Mouse (Mus musculus): ENCODE measurements around the gene Rasip1. TPM values are rescaled to one million over a fixed set of nuclear protein-coding genes. Genes with fewer than 3 reads are reported as not detected.

Gene Rasip1
- polyA plus RNA-seq, 1 experiment from 2014 or later = 14.9 TPM

DNA sequence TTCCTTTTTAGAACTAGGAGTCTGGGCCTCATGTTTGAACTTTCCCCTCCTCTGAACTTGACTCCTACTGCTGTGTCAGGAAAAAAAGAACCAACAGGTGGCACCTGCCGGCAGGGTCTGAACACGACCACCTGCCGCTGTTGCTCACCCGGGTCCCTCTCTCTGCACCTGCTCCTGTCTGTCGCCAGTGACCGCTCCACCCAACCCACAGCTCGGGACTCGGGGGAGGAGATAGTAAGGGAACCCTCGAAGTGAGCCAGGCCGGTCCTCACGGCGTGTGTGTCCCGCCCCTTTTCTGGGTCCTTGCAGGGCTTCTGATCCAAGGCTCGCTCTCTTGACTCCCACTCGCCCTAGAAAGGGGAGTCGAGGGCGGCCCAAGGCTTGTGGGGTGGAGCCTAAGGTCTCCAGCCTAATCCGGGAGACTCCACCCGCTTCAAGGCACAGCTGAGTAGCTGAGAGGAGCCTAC, 12.3 kb downstream of the Rasip1 start, which contains the start of gene Mamstr:
TSS of gene Mamstr (plus strand) at position 417 of the 467 bp plus-strand sequence.
- no peak within 1 kb of the TSS for H3K4me2 ChIP-seq (ENCODE audit: low read length)
- H3K27ac ChIP-seq (replicated peaks; ENCODE audit: low read depth, low read length) = no peak within 1 kb of the TSS
- peaks cover 19% of the 10 kb centered on the region for H3K4me1 ChIP-seq (ENCODE audit: control insufficient read depth, insufficient read depth, low read length)
- 20% methylated on average over 19 of the region's 19 CpGs for WGBS
- no peak for ATAC-seq (ENCODE audit: low FRiP score, low TSS enrichment)
- H3K27me3 ChIP-seq (ENCODE audit: control insufficient read depth, insufficient read depth, low read length) = no peaks in the 10 kb centered on the region
- no peak within 1 kb of the TSS for H3K4me3 ChIP-seq (replicated peaks; ENCODE audit: low read depth, low read length)
- H3K36me3 ChIP-seq (ENCODE audit: control insufficient read depth, insufficient read depth, low read length) = peaks cover 7% of the 10 kb centered on the region; the same call in 1 of the 2 replicates
- H3K9me3 ChIP-seq (ENCODE audit: control insufficient read depth, low read length) = no peaks in the 10 kb centered on the region
- H3K9ac ChIP-seq (replicated peaks; ENCODE audit: low read length) = no peak within 1 kb of the TSS
- DNase-seq = no peak

DNA sequence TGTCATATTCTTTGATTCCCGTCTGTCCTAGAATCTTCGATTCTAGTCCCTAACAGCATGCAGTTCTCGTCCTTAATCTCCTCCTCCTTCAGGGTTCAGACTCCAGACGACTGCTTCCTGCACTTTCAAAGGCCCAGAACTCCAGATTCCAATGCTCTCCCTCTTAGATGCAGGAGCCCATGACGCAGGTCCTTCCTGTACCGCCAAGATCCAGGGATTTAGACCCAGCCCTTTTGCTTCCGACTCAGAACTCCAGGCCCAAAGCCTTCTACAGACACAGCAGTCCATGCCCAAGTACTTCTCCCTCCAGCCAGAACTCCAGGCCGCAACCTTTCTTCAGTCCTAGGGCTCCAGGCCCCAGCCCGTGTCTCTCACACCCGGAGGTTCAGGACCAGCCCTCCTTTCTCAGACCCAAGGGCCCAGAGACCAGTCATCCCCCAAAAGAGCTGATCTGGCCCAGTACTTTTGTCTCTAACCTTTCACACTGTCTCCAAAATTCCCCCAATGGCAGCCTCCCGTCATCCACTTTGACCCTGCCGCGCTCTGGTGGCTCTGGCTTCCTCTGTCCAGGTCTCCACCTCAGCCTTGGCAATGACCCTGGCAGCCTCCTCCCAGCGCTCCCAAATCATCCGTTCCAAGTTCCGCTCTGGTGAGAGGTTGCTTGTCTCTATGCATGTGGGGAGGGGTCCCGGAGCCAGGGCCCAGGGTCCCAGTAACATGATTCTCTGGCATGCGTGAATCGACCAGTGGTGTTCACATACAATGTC, 13.1 kb downstream of the Rasip1 start:
- H3K36me3 ChIP-seq (ENCODE audit: control insufficient read depth, insufficient read depth, low read length) = peaks cover 7% of the 10 kb centered on the region; the same call in 1 of the 2 replicates
- H3K4me2 ChIP-seq (ENCODE audit: low read length) = no peak overlapping the region
- H3K9me3 ChIP-seq (ENCODE audit: control insufficient read depth, low read length) = no peaks in the 10 kb centered on the region
- WGBS = 73% methylated on average over 19 of the region's 19 CpGs
- no peak overlapping the region for H3K27ac ChIP-seq (replicated peaks; ENCODE audit: low read depth, low read length)
- H3K4me3 ChIP-seq (replicated peaks; ENCODE audit: low read depth, low read length) = no peak overlapping the region
- no peak for ATAC-seq (ENCODE audit: low FRiP score, low TSS enrichment)
- no peak for DNase-seq
- no peaks in the 10 kb centered on the region for H3K27me3 ChIP-seq (ENCODE audit: control insufficient read depth, insufficient read depth, low read length)
- no peak overlapping the region for H3K9ac ChIP-seq (replicated peaks; ENCODE audit: low read length)
- H3K4me1 ChIP-seq (ENCODE audit: control insufficient read depth, insufficient read depth, low read length) = peaks cover 23% of the 10 kb centered on the region

DNA sequence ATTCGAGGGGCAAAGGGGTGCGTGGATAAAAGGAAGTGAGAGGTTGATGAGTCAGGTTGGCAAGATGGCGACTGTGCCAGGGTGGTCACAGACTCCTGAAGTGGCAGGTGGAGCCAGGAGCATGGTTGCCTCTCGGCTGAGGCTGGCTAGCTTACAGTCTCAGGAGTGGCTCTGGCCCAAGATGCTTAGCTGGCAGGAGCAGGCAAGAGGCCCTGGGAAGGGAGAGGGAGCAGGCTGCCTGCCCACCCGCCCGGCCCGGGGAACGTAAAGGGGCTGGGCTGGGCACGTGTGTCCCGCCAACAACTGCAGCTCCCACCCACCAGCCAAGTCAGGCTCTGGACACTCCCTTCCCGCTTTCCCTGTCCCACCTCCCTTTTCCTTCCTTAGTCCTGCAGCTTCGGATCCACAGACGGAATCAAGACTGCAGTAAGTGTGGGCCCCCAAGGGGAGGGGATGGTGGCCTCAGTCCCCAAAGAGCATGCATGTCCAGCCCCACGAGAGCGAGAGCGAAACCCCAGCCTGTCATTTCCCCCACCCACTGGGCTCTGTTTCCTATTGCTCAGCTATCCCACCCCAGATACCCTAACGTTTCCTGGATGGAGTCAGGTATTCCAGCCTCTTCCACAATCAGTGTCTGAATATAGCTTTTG, 14.2 kb downstream of the Rasip1 start:
- WGBS = 78% methylated on average over 17 of the region's 17 CpGs
- no peaks in the 10 kb centered on the region for H3K27me3 ChIP-seq (ENCODE audit: control insufficient read depth, insufficient read depth, low read length)
- no peak overlapping the region for H3K9ac ChIP-seq (replicated peaks; ENCODE audit: low read length)
- no peak overlapping the region for H3K4me3 ChIP-seq (replicated peaks; ENCODE audit: low read depth, low read length)
- ATAC-seq (ENCODE audit: low FRiP score, low TSS enrichment) (no peak), DNase-seq (no peak)
- peaks cover 25% of the 10 kb centered on the region for H3K4me1 ChIP-seq (ENCODE audit: control insufficient read depth, insufficient read depth, low read length)
- no peak overlapping the region for H3K27ac ChIP-seq (replicated peaks; ENCODE audit: low read depth, low read length)
- 0 out of 2 replicates have a peak, but pooled peaks cover 3% of the 10 kb centered on the region for H3K36me3 ChIP-seq (ENCODE audit: control insufficient read depth, insufficient read depth, low read length)
- H3K9me3 ChIP-seq (ENCODE audit: control insufficient read depth, low read length) = no peaks in the 10 kb centered on the region
- H3K4me2 ChIP-seq (ENCODE audit: low read length) = no peak overlapping the region

DNA sequence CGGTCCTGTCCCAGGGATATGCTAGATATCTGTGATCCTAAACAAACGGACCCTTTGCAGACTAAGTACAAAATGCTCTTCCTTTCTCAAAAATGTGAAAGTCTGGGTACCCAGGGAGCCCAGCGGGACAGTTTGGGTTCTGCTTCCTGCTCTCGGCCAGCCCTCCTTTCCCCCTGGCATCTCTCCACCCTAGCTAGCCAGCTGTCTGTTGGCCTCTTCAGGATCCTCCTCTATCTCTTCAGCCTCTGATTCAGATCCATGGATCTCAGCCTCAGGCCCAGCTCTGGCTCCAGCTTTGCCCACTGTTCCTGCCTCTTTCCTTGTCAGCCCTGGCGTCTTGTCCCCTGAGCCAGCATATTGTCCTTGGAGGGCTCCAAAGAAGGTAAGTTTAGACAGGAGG, 14.8 kb downstream of the Rasip1 start:
- DNase-seq (no peak), ATAC-seq (ENCODE audit: low FRiP score, low TSS enrichment) (no peak)
- no peak overlapping the region for H3K4me3 ChIP-seq (replicated peaks; ENCODE audit: low read depth, low read length)
- H3K4me1 ChIP-seq (ENCODE audit: control insufficient read depth, insufficient read depth, low read length) = peaks cover 25% of the 10 kb centered on the region
- peak overlapping the region; percentile 89; the same call in 1 of the 2 replicates for H3K4me2 ChIP-seq (ENCODE audit: low read length)
- no peak overlapping the region for H3K27ac ChIP-seq (replicated peaks; ENCODE audit: low read depth, low read length)
- WGBS = 88% methylated on average over 5 of the region's 5 CpGs
- H3K27me3 ChIP-seq (ENCODE audit: control insufficient read depth, insufficient read depth, low read length) = no peaks in the 10 kb centered on the region
- H3K36me3 ChIP-seq (ENCODE audit: control insufficient read depth, insufficient read depth, low read length) = no peaks in the 10 kb centered on the region
- H3K9me3 ChIP-seq (ENCODE audit: control insufficient read depth, low read length) = no peaks in the 10 kb centered on the region
- H3K9ac ChIP-seq (replicated peaks; ENCODE audit: low read length) = no peak overlapping the region

DNA sequence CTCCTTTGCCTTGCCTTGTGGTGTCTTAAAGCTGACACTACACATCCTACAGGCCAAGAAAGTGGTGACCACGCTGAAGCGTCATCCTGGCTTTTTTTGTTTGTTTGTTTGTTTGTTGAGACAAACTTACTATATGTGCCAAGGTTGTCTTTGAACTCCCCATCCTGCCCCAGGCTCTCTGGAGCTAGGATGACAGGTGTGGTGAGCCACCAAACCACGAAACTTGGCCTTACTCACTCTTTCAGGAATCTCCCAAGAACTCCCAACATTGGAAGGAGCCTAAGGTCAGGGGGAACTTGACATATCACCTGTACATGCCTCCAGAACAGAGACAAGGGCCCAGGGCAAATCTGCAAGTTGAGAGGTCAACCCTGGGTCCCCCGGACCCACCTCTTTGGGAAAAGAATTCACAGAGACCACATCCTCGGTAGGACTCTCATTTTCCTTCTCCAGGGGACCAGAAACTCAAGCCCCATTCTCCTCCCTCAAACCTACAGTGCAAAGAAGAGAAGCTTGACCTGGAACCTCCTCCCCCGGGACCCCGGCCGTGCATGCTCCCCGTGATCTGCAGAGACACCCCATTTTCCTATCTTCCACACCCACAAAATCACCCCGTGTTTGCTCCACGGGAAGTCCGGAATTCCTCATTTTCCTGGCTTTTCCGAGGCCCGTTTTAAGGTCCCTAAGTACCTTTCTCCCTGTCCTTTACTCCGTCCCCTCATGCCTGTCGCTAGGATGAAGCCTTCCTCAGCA, 15.4 kb downstream of the Rasip1 start:
- 34% methylated on average over 16 of the region's 16 CpGs for WGBS

DNA sequence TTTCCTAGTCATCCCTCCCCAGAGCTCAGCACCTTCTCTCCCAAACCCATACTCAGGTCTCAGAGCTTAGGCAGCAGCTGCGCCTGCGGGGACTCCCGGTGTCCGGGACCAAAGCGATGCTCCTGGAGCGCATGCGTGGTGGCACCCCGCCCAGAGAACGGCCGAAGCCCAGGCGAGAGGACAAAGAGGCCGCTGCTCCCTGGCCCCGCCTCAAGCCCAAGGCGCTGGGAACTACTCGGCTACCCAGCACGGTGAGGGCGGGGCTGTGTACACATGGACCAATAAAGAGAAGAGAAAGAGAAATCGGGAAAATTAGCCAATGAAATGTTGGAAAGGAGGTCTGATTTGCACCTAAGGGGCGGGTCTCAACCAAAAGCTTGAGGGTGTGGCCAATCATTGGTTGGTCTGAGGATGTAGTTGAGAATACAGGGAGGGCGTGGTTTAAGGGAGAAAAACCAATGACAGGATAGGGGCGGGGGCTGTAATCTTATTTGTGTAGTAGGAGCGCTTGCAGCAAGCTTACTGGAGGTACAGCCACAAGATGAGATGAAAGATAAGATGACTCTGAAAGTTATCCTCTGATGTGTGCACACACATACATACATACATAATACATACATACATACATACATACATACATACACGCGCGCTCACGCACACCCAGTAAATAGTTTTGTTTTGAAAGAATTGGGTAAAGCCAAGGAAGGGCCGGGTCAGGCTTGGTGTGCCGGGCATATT, 16.3 kb downstream of the Rasip1 start:
- Histone ChIP-seq H3K4me2 (ENCODE audit: low read length) (peak overlapping the region; percentile 89), H3K9me3 (ENCODE audit: control insufficient read depth, low read length) (no peaks in the 10 kb centered on the region), H3K36me3 (ENCODE audit: control insufficient read depth, insufficient read depth, low read length) (no peaks in the 10 kb centered on the region), H3K4me1 (ENCODE audit: control insufficient read depth, insufficient read depth, low read length) (peaks cover 25% of the 10 kb centered on the region), H3K27me3 (ENCODE audit: control insufficient read depth, insufficient read depth, low read length) (no peaks in the 10 kb centered on the region), H3K9ac (replicated peaks; ENCODE audit: low read length) (peak overlapping the region; percentile 73), H3K27ac (replicated peaks; ENCODE audit: low read depth, low read length) (peak overlapping the region; percentile 92), H3K4me3 (replicated peaks; ENCODE audit: low read depth, low read length) (peak overlapping the region; percentile 47)
- WGBS = under 1% methylated on average over 28 of the region's 28 CpGs
- DNase-seq (peak; percentile 98), ATAC-seq (ENCODE audit: low FRiP score, low TSS enrichment) (peak; percentile 93)

More for the DNA sequence above, 15.4 kb downstream of the Rasip1 start:
- Histone ChIP-seq H3K9ac (replicated peaks; ENCODE audit: low read length) (peak overlapping the region; percentile 73), H3K4me2 (ENCODE audit: low read length) (peak overlapping the region; percentile 89), H3K4me1 (ENCODE audit: control insufficient read depth, insufficient read depth, low read length) (peaks cover 25% of the 10 kb centered on the region), H3K4me3 (replicated peaks; ENCODE audit: low read depth, low read length) (peak overlapping the region; percentile 47), H3K27me3 (ENCODE audit: control insufficient read depth, insufficient read depth, low read length) (no peaks in the 10 kb centered on the region), H3K9me3 (ENCODE audit: control insufficient read depth, low read length) (no peaks in the 10 kb centered on the region), H3K27ac (replicated peaks; ENCODE audit: low read depth, low read length) (peak overlapping the region; percentile 92), H3K36me3 (ENCODE audit: control insufficient read depth, insufficient read depth, low read length) (no peaks in the 10 kb centered on the region)
- DNase-seq = no peak
- ATAC-seq (ENCODE audit: low FRiP score, low TSS enrichment) = no peak

DNA sequence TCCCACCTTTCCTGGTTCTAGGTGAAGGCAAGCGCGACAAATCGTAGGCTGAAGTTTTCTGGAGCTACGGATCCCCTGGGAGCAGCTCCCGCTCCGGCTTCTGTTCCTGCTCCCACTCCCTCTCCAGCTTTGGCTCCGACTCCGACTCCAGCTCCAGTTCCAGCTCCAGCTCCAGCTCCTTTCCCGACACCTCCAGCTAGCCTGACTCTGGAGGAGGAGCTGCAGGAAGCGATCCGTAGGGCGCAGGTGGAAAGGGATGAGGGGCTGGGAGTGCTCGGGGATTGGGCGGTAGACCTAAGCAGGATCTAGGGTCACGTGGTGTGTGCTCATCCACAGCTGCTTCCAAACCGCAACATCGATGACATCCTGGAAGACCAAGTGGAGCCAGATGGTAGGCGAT, 16.9 kb downstream of the Rasip1 start:
- Histone ChIP-seq H3K36me3 (ENCODE audit: control insufficient read depth, insufficient read depth, low read length) (no peaks in the 10 kb centered on the region), H3K27me3 (ENCODE audit: control insufficient read depth, insufficient read depth, low read length) (no peaks in the 10 kb centered on the region), H3K9me3 (ENCODE audit: control insufficient read depth, low read length) (no peaks in the 10 kb centered on the region), H3K4me2 (ENCODE audit: low read length) (peak overlapping the region; percentile 89), H3K27ac (replicated peaks; ENCODE audit: low read depth, low read length) (peak overlapping the region; percentile 81), H3K9ac (replicated peaks; ENCODE audit: low read length) (peak overlapping the region; percentile 21; the same call in 1 of the 2 replicates), H3K4me3 (replicated peaks; ENCODE audit: low read depth, low read length) (peak overlapping the region; percentile 47), H3K4me1 (ENCODE audit: control insufficient read depth, insufficient read depth, low read length) (peaks cover 25% of the 10 kb centered on the region)
- DNase-seq (peak; percentile 77), ATAC-seq (ENCODE audit: low FRiP score, low TSS enrichment) (peak; percentile 20)
- WGBS = 4% methylated on average over 18 of the region's 18 CpGs

All from midbrain, embryonic 14.5 days (tissue).